Mouse (Mus musculus): Measurements from ENCODE around the gene Tvp23b. TPM values are rescaled to one million over a fixed set of nuclear protein-coding genes. Genes with fewer than 3 reads are reported as not detected.

Gene Tvp23b
- total RNA-seq (2023), result 13.3 TPM

DNA sequence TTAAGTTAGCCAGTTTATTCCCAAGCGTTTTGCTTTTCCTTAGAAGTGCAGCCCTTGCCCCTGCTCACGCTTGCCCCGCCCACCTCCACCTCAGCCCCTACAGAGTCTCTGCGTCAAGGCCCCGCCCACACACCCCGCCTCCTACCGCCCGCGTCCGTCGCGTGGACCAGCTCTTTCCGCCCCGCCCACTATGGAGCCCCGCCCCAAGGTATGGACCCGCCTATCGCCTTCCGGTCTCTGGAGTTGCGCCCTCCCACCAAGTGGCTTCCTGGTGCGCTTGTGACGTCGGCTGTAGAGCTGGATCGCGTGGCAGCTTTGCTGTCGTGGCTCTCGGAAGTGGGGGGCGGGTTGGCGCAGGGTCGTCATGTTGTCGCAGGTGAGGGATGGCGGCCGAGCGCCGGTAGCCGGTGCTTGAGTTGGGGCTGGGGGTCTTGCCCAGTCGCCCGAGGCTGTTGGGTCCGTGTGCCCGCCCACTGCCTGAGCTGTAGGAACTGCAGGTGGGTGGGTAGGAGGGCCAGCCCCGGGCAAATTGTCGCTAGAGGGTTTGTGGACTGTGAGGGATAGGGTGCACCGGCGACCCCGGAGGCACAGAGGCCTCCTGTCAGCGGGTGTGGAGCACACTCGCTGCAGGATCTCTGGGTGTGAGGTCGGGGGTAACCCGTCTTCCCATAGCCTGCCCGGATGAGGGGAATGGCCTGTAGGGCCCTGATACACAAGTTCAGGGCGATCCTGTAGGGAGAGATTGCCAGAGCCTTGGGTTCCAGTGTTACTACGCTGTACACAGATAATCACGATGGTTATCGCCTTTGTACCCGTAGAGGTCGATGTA, at the start of gene Tvp23b:
Tvp23b (plus strand) TSS at position 236 of the 829 bp plus-strand sequence.

GRCm38 (mm10) chr11:62846961-62847654, 32.1 kb upstream of the Tvp23b start, which contains the start of gene Fbxw10:
TSS of gene Fbxw10 (plus strand) at chr11:62847069.

GRCm38 (mm10) chr11:62951012-62951411, 71.8 kb downstream of the Tvp23b start, which contains the start of gene Cdrt4:
TSS of gene Cdrt4 (plus strand) at chr11:62951193.

Other genes with a start within 250 kb of the Tvp23b start
- gene Lrrc75a, start 230.9 kb upstream of the Tvp23b start, total RNA-seq (2023), result 0.85 TPM
- 8.4 TPM for gene Mmgt2, start 230.8 kb upstream of the Tvp23b start, total RNA-seq (2023)
- 18.2 TPM for gene Zfp287, start 147.6 kb upstream of the Tvp23b start, total RNA-seq (2023)
- gene Gm10428, start 126.4 kb upstream of the Tvp23b start, total RNA-seq (2023), result not detected
- gene Zfp286, start 90.0 kb upstream of the Tvp23b start, total RNA-seq (2023), result 1.9 TPM
- gene Trim16, start 59.2 kb upstream of the Tvp23b start, total RNA-seq (2023), result 1.1 TPM
- gene Fbxw10, start 32.4 kb upstream of the Tvp23b start, total RNA-seq (2023), result 3.3 TPM
- gene Cdrt4, start 71.7 kb downstream of the Tvp23b start, total RNA-seq (2023), result not detected
- not detected for gene Tekt3, start 182.2 kb downstream of the Tvp23b start, total RNA-seq (2023)
- gene Pmp22, start 249.5 kb downstream of the Tvp23b start, total RNA-seq (2023), result not detected

Measured in CD4-positive naive resting alpha-beta T cell, adult 76 days (primary cell).